ENCODE assay signal across 24 mouse cellular contexts in the genomic region with DNA sequence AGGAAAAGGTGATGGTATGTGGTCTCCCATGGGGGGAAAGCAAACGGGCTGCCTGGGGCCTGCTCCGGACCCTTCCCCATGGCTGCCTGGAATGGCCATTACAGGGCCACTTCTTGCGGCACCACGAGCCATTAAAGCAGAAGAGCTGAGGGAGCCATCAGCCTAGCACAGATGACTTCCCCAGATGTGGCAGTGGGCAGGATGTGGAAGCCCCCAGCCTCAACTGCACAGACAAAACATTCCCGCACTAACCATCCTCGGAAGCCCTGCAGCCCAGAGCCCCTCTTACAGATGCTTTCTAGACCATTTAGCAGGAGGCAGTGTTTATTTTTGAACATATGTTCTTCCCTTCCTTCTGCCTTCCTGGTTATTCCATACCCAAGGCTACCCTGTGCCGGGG.
DNase-seq lines count a peak whose midpoint lies in the region; ATAC-seq and TF ChIP-seq lines count a peak whose summit lies in the region.
"Had no signal": no experiment of that assay in that cellular context is flagged by ENCODE, and none has a peak within 500 bp of the region (broad histone marks: within the 10 kb centered on the region; RNA-seq: fewer than 3 reads in every experiment).

No protein-coding gene starts in this region.

- peaks cover 44% of the 10 kb centered on the region for H3K4me1 ChIP-seq in forebrain, embryonic 10.5 days
- H3K4me1 ChIP-seq in forebrain, embryonic 11.5 days (replicated peaks; ENCODE audit: control insufficient read depth, insufficient read depth, low read length) = peaks cover 13% of the 10 kb centered on the region
- peaks cover 62% of the 10 kb centered on the region for H3K4me1 ChIP-seq in midbrain, embryonic 10.5 days
- H3K4me1 ChIP-seq in midbrain, postnatal 0 days (ENCODE audit: insufficient read depth, low read length) = peaks cover 14% of the 10 kb centered on the region
- peaks cover 63% of the 10 kb centered on the region for H3K4me1 ChIP-seq in limb, embryonic 10.5 days

- no peaks in the 10 kb centered on the region for H3K36me3 ChIP-seq in forebrain, embryonic 10.5 days (replicated peaks)
- no peaks in the 10 kb centered on the region for H3K36me3 ChIP-seq in forebrain, embryonic 11.5 days (ENCODE audit: control insufficient read depth, insufficient read depth, low read length)
- no peaks in the 10 kb centered on the region for H3K36me3 ChIP-seq in midbrain, embryonic 10.5 days
- H3K36me3 ChIP-seq in midbrain, postnatal 0 days (ENCODE audit: insufficient read depth, low read length) = no peaks in the 10 kb centered on the region
- H3K36me3 ChIP-seq in limb, embryonic 10.5 days = no peaks in the 10 kb centered on the region
- H3K36me3 ChIP-seq: embryonic facial prominence, embryonic 13.5 days; forebrain, embryonic 12.5 days; hindbrain, embryonic 13.5 days; midbrain, embryonic 12.5 days; stomach, embryonic 15.5 days had no signal

- no peak for TF ChIP-seq CTCF in midbrain, postnatal 0 days (IDR thresholded peaks at IDR 0.05)

- H3K4me3 ChIP-seq in forebrain, embryonic 10.5 days = no peak overlapping the region
- no peak overlapping the region for H3K4me3 ChIP-seq in forebrain, embryonic 11.5 days (ENCODE audit: low read depth, low read length)
- H3K4me3 ChIP-seq in midbrain, embryonic 10.5 days = no peak overlapping the region
- no peak overlapping the region for H3K4me3 ChIP-seq in midbrain, postnatal 0 days (ENCODE audit: low read depth, low read length)
- no peak overlapping the region for H3K4me3 ChIP-seq in limb, embryonic 10.5 days
- H3K4me3 ChIP-seq: embryonic facial prominence, embryonic 13.5 days; forebrain, embryonic 12.5 days; hindbrain, embryonic 13.5 days; midbrain, embryonic 12.5 days; stomach, embryonic 15.5 days had no signal

- no peak overlapping the region for H3K4me2 ChIP-seq in forebrain, embryonic 11.5 days (ENCODE audit: low read depth, low read length, severe bottlenecking)
- H3K4me2 ChIP-seq in midbrain, postnatal 0 days (ENCODE audit: low read depth, low read length, poor library complexity, severe bottlenecking) = no peak overlapping the region
- H3K4me2 ChIP-seq: embryonic facial prominence, embryonic 13.5 days; forebrain, embryonic 12.5 days; hindbrain, embryonic 13.5 days; lung, embryonic 14.5 days; stomach, embryonic 15.5 days had no signal

- WGBS in forebrain, embryonic 10.5 days = 70% methylated on average over 7 of the region's 7 CpGs
- WGBS in forebrain, embryonic 11.5 days = 62% methylated on average over 7 of the region's 7 CpGs
- WGBS in midbrain, embryonic 10.5 days = 55% methylated on average over 7 of the region's 7 CpGs
- WGBS in midbrain, postnatal 0 days = 66% methylated on average over 5 of the region's 7 CpGs
- 39% methylated on average over 7 of the region's 7 CpGs for WGBS in limb, embryonic 10.5 days

- no peak for DNase-seq in forebrain, embryonic 10.5 days (ENCODE audit: extremely low spot score, low spot score)
- no peak for DNase-seq in forebrain, embryonic 11.5 days (ENCODE audit: low spot score)
- no peak for DNase-seq in midbrain, embryonic 10.5 days (ENCODE audit: low spot score)
- no peak for DNase-seq in midbrain, postnatal 0 days (ENCODE audit: low spot score)
- no peak for DNase-seq in limb, embryonic 10.5 days (ENCODE audit: low spot score)
- peak; percentile 60 for DNase-seq in mesoderm, embryonic 11.5 days (ENCODE audit: low read depth, low spot score)
- no peak for DNase-seq in lung, adult 18-20 months
- DNase-seq: adrenal gland, postnatal 14 days; cerebellum, adult 11-12 months; cerebellum, adult 9-11 months; gastrocnemius, postnatal 14 days; kidney, adult 18-20 months; kidney, postnatal 4 days; lung, embryonic 14.5 days; lung, postnatal 14 days; right cerebral cortex, postnatal 25 days had no signal

- no peak for ATAC-seq in forebrain, embryonic 11.5 days (replicated peaks; ENCODE audit: low FRiP score)
- no peak for ATAC-seq in midbrain, postnatal 0 days (ENCODE audit: low FRiP score)
- ATAC-seq: Patski had no signal

- H3K27ac ChIP-seq in forebrain, embryonic 10.5 days = peak overlapping the region; percentile 26; the same call in 1 of the 2 replicates
- no peak overlapping the region for H3K27ac ChIP-seq in forebrain, embryonic 11.5 days (ENCODE audit: low read depth, low read length)
- H3K27ac ChIP-seq in midbrain, embryonic 10.5 days (replicated peaks) = peak overlapping the region; percentile 43; the same call in 1 of the 2 replicates
- H3K27ac ChIP-seq in midbrain, postnatal 0 days (ENCODE audit: low read depth, low read length) = no peak overlapping the region
- peak overlapping the region; percentile 78 for H3K27ac ChIP-seq in limb, embryonic 10.5 days
- H3K27ac ChIP-seq: embryonic facial prominence, embryonic 13.5 days; forebrain, embryonic 12.5 days; hindbrain, embryonic 13.5 days; kidney, postnatal 0 days; liver, embryonic 14.5 days; midbrain, embryonic 12.5 days; stomach, embryonic 15.5 days had no signal

- H3K9ac ChIP-seq in forebrain, embryonic 11.5 days (ENCODE audit: low read length) = no peak overlapping the region
- H3K9ac ChIP-seq in midbrain, postnatal 0 days (replicated peaks; ENCODE audit: low read length, poor library complexity, severe bottlenecking) = no peak overlapping the region
- H3K9ac ChIP-seq: embryonic facial prominence, embryonic 13.5 days; forebrain, embryonic 12.5 days; hindbrain, embryonic 13.5 days; liver, embryonic 14.5 days; lung, embryonic 14.5 days; midbrain, embryonic 12.5 days; stomach, embryonic 15.5 days had no signal

- peaks cover 91% of the 10 kb centered on the region for H3K27me3 ChIP-seq in forebrain, embryonic 10.5 days (ENCODE audit: poor library complexity, severe bottlenecking)
- H3K27me3 ChIP-seq in forebrain, embryonic 11.5 days (ENCODE audit: control insufficient read depth, insufficient read depth, low read length) = peaks cover 10% of the 10 kb centered on the region; the same call in 1 of the 2 replicates
- peaks cover 94% of the 10 kb centered on the region for H3K27me3 ChIP-seq in midbrain, embryonic 10.5 days (ENCODE audit: low read depth, poor library complexity, severe bottlenecking)
- H3K27me3 ChIP-seq in midbrain, postnatal 0 days (ENCODE audit: insufficient read depth, low read length) = peaks cover 20% of the 10 kb centered on the region; the same call in 1 of the 2 replicates
- H3K27me3 ChIP-seq in limb, embryonic 10.5 days (ENCODE audit: low read depth, poor library complexity, severe bottlenecking) = peaks cover 28% of the 10 kb centered on the region; the same call in 1 of the 2 replicates
- H3K27me3 ChIP-seq: stomach, embryonic 15.5 days had no signal

- no peaks in the 10 kb centered on the region for H3K9me3 ChIP-seq in forebrain, embryonic 10.5 days
- H3K9me3 ChIP-seq in forebrain, embryonic 11.5 days (ENCODE audit: control insufficient read depth, low read length) = no peaks in the 10 kb centered on the region
- no peaks in the 10 kb centered on the region for H3K9me3 ChIP-seq in midbrain, embryonic 10.5 days (replicated peaks)
- no peaks in the 10 kb centered on the region for H3K9me3 ChIP-seq in midbrain, postnatal 0 days (ENCODE audit: low read length)
- no peaks in the 10 kb centered on the region for H3K9me3 ChIP-seq in limb, embryonic 10.5 days (replicated peaks)
- H3K9me3 ChIP-seq: embryonic facial prominence, embryonic 13.5 days; forebrain, embryonic 12.5 days; hindbrain, embryonic 13.5 days; midbrain, embryonic 12.5 days; stomach, embryonic 15.5 days had no signal

Comparison
In these comparisons a context has a peak if more than half of its experiments do, and no peak if none do; other contexts are left out.
1. H3K27ac ChIP-seq: peak in forebrain, embryonic 10.5 days (single experiment), midbrain, embryonic 10.5 days (single experiment) and limb, embryonic 10.5 days (single experiment); none in forebrain, embryonic 11.5 days (single experiment) and midbrain, postnatal 0 days (single experiment).